Mouse (Mus musculus) hindbrain, embryonic 11.5 days (tissue): ENCODE measurements around the gene Cib3. TPM values are rescaled to one million over a fixed set of nuclear protein-coding genes. Genes with fewer than 3 reads are reported as not detected.

Experiments
- ATAC-seq: fragments of 200-750 bp; cut with Nextera tagmentation; 2 replicates; pipeline ENCODE4 v1.8.0; 2017; ENCODE audit warnings: mild to moderate bottlenecking, moderate TSS enrichment, moderate library complexity; ENCODE audit not compliant: low FRiP score
- DNase-seq: peaks from one replicate; pipeline ENCODE4 v3.0.0-alpha.2; 2015; ENCODE audit warnings: low spot score
- H3K27ac ChIP-seq: fragments of 300-500 bp; sonication (generic); 2 replicates; pipeline ENCODE4 v1.5.1; 2014; ENCODE audit warnings: mild to moderate bottlenecking, low read depth, low read length
- H3K27me3 ChIP-seq: fragments of 300-500 bp; sonication (generic); 2 replicates; pipeline ENCODE4 v1.6.1; 2014; ENCODE audit warnings: mild to moderate bottlenecking, low read length, moderate library complexity, mixed read lengths; ENCODE audit not compliant: control insufficient read depth, insufficient read depth
- H3K36me3 ChIP-seq: fragments of 300-500 bp; sonication (generic); 2 replicates; pipeline ENCODE4 v1.6.1; 2014; ENCODE audit warnings: mild to moderate bottlenecking, low read length, moderate library complexity, mixed read lengths; ENCODE audit not compliant: control insufficient read depth, insufficient read depth
- H3K4me1 ChIP-seq: fragments of 300-500 bp; sonication (generic); replicated peaks from 2 replicates; pipeline ENCODE4 v1.6.1; 2014; ENCODE audit warnings: low read length, mixed read lengths; ENCODE audit not compliant: control insufficient read depth, insufficient read depth
- H3K4me2 ChIP-seq: fragments of 300-500 bp; sonication (generic); replicated peaks from 2 replicates; pipeline ENCODE4 v1.6.1; 2014; ENCODE audit warnings: mild to moderate bottlenecking, low read depth, low read length
- H3K4me3 ChIP-seq: fragments of 300-500 bp; sonication (generic); 2 replicates; pipeline ENCODE4 v1.5.1; 2014; ENCODE audit warnings: low read depth, low read length
- H3K9ac ChIP-seq: fragments of 300-500 bp; sonication (generic); 2 replicates; pipeline ENCODE4 v1.6.1; 2014; ENCODE audit warnings: low read depth, low read length
- H3K9me3 ChIP-seq: fragments of 300-500 bp; sonication (generic); 2 replicates; pipeline ENCODE4 v1.6.1; 2016; ENCODE audit warnings: low read length; ENCODE audit not compliant: control insufficient read depth
- WGBS: fragments of 180-500 bp; shearing (Covaris S2); extraction: QIAGEN DNeasy Blood & Tissue Kit; methylation state at CpG from one replicate; pipeline ENCODE4 v1.1.7; 2014; 5-methylcytosine and 5-hydroxymethylcytosine counted together
- polyA plus RNA-seq: library from polyadenylated mRNA; unstranded; fragments of >200 nt; fragmentation: Nextera tagmentation; extraction: Ambion mirVana; gene quantifications from 2 replicates; pipeline ENCODE4 v1.2.1, GENCODE M21; 2014

The Cib3 gene
- polyA plus RNA-seq, result not detected in 2 replicates

- Histone ChIP-seq H3K4me3 (no peak within 1 kb of the TSS), H3K36me3 (no peaks in the 10 kb centered on the region), H3K9ac (no peak within 1 kb of the TSS), H3K4me2 (no peak within 1 kb of the TSS), H3K27ac (no peak within 1 kb of the TSS), H3K27me3 (no peaks in the 10 kb centered on the region), H3K9me3 (no peaks in the 10 kb centered on the region), H3K4me1 (no peaks in the 10 kb centered on the region)
- ATAC-seq, result no peak
- WGBS, result 76% methylated on average over 4 of the region's 4 CpGs
- DNase-seq, result no peak
Observed at GRCm38 (mm10) chr8:72212751-72213150, at the start of gene Cib3. Gene Cib3 (minus strand): TSS chr8:72212837.

- no peak overlapping the region for H3K4me2 ChIP-seq
- H3K27me3 ChIP-seq, result no peaks in the 10 kb centered on the region
- no peak overlapping the region for H3K9ac ChIP-seq
- no peaks in the 10 kb centered on the region for H3K9me3 ChIP-seq
- ATAC-seq (no peak), DNase-seq (no peak)
- no peak overlapping the region for H3K27ac ChIP-seq
- H3K4me3 ChIP-seq, result no peak overlapping the region
- no peaks in the 10 kb centered on the region for H3K4me1 ChIP-seq
- 51% methylated on average over 5 of the region's 5 CpGs for WGBS
- 0 out of 2 replicates have a peak, but pooled peaks cover 3% of the 10 kb centered on the region for H3K36me3 ChIP-seq
Observed at GRCm38 (mm10) chr8:72261872-72262271, 49.2 kb upstream of the Cib3 start.

GRCm38 (mm10) chr8:72261431-72261830 lies 48.8 kb upstream of the Cib3 start:
- Histone ChIP-seq H3K36me3 (0 out of 2 replicates have a peak, but pooled peaks cover 3% of the 10 kb centered on the region), H3K9ac (no peak overlapping the region), H3K27me3 (no peaks in the 10 kb centered on the region), H3K9me3 (no peaks in the 10 kb centered on the region), H3K4me3 (no peak overlapping the region), H3K4me2 (no peak overlapping the region), H3K27ac (no peak overlapping the region), H3K4me1 (no peaks in the 10 kb centered on the region)
- DNase-seq (no peak), ATAC-seq (peak; percentile 26; the same call in 1 of the 2 replicates)

- no peak overlapping the region for H3K27ac ChIP-seq
- 30% methylated on average over 2 of the region's 2 CpGs for WGBS
- peak; percentile 76 for ATAC-seq
Observed at GRCm38 (mm10) chr8:72261019-72261418, 48.4 kb upstream of the Cib3 start.

GRCm38 (mm10) chr8:72260585-72260984 lies 47.9 kb upstream of the Cib3 start:
- Histone ChIP-seq H3K4me1 (no peaks in the 10 kb centered on the region), H3K9ac (no peak overlapping the region), H3K4me2 (no peak overlapping the region), H3K36me3 (0 out of 2 replicates have a peak, but pooled peaks cover 3% of the 10 kb centered on the region), H3K9me3 (no peaks in the 10 kb centered on the region), H3K27me3 (no peaks in the 10 kb centered on the region), H3K4me3 (no peak overlapping the region), H3K27ac (no peak overlapping the region)
- ATAC-seq, result no peak
- no peak for DNase-seq
- WGBS, result 69% methylated on average over 4 of the region's 4 CpGs

More at GRCm38 (mm10) chr8:72261019-72261418, 48.4 kb upstream of the Cib3 start:
- no peak overlapping the region for H3K4me3 ChIP-seq
- peak; percentile 80 for DNase-seq
- H3K9me3 ChIP-seq, result no peaks in the 10 kb centered on the region
- no peak overlapping the region for H3K4me2 ChIP-seq
- no peaks in the 10 kb centered on the region for H3K4me1 ChIP-seq
- H3K36me3 ChIP-seq, result 0 out of 2 replicates have a peak, but pooled peaks cover 3% of the 10 kb centered on the region
- H3K9ac ChIP-seq, result no peak overlapping the region
- H3K27me3 ChIP-seq, result no peaks in the 10 kb centered on the region

- DNase-seq (no peak), ATAC-seq (no peak)
- no peaks in the 10 kb centered on the region for H3K27me3 ChIP-seq
- WGBS, result 81% methylated on average over 2 of the region's 2 CpGs
- H3K4me3 ChIP-seq, result no peak overlapping the region
- no peak overlapping the region for H3K27ac ChIP-seq
- 0 out of 2 replicates have a peak, but pooled peaks cover 3% of the 10 kb centered on the region for H3K36me3 ChIP-seq
- no peak overlapping the region for H3K9ac ChIP-seq
- no peaks in the 10 kb centered on the region for H3K4me1 ChIP-seq
- H3K4me2 ChIP-seq, result no peak overlapping the region
- H3K9me3 ChIP-seq, result no peaks in the 10 kb centered on the region
Observed at GRCm38 (mm10) chr8:72259862-72260261, 47.2 kb upstream of the Cib3 start.

- no peak overlapping the region for H3K9ac ChIP-seq
- 91% methylated on average over 1 of the region's 1 CpGs for WGBS
- no peaks in the 10 kb centered on the region for H3K27me3 ChIP-seq
- no peak overlapping the region for H3K4me3 ChIP-seq
- DNase-seq (no peak), ATAC-seq (no peak)
- no peaks in the 10 kb centered on the region for H3K4me1 ChIP-seq
- H3K4me2 ChIP-seq, result no peak overlapping the region
- H3K9me3 ChIP-seq, result no peaks in the 10 kb centered on the region
- no peak overlapping the region for H3K27ac ChIP-seq
- 0 out of 2 replicates have a peak, but pooled peaks cover 3% of the 10 kb centered on the region for H3K36me3 ChIP-seq
Observed at GRCm38 (mm10) chr8:72257902-72258238, 45.2 kb upstream of the Cib3 start.

- 58% methylated on average over 7 of the region's 7 CpGs for WGBS
- Histone ChIP-seq H3K9ac (no peak overlapping the region), H3K4me2 (no peak overlapping the region), H3K9me3 (no peaks in the 10 kb centered on the region), H3K4me3 (no peak overlapping the region), H3K27me3 (no peaks in the 10 kb centered on the region), H3K27ac (no peak overlapping the region), H3K4me1 (no peaks in the 10 kb centered on the region), H3K36me3 (0 out of 2 replicates have a peak, but pooled peaks cover 3% of the 10 kb centered on the region)
- DNase-seq, result peak; percentile 67
- peak; percentile 51 for ATAC-seq
Observed at GRCm38 (mm10) chr8:72257171-72257901, 44.7 kb upstream of the Cib3 start.

GRCm38 (mm10) chr8:72244610-72245009 lies 32.0 kb upstream of the Cib3 start:
- no peak overlapping the region for H3K27ac ChIP-seq
- H3K27me3 ChIP-seq, result no peaks in the 10 kb centered on the region
- no peak overlapping the region for H3K9ac ChIP-seq
- H3K4me1 ChIP-seq, result no peaks in the 10 kb centered on the region
- no peak overlapping the region for H3K4me3 ChIP-seq
- H3K36me3 ChIP-seq, result no peaks in the 10 kb centered on the region
- no peak overlapping the region for H3K4me2 ChIP-seq
- WGBS, result 59% methylated on average over 2 of the region's 2 CpGs
- H3K9me3 ChIP-seq, result no peaks in the 10 kb centered on the region
- DNase-seq (no peak), ATAC-seq (no peak)
